Mouse (Mus musculus) erythroblast, embryonic 14.5 days (primary cell): ENCODE data around the gene Cdkn1c.

Source experiments
- GATA1 ChIP-seq: IDR thresholded peaks from 2 replicates; pipeline ENCODE4 v1.6.1; 2012; ENCODE audit warnings: low read length, inconsistent platforms, mixed read lengths
- TAL1 ChIP-seq: IDR thresholded peaks from 3 replicates; pipeline ENCODE4 v1.6.1; 2012; ENCODE audit warnings: low read length, inconsistent platforms, mixed read lengths

GRCm38 (mm10) chr7:143482541-143482940, 21.7 kb upstream of the Cdkn1c start:
- TF ChIP-seq TAL1 (no peak), GATA1 (no peak)
